Mouse (Mus musculus): ENCODE data around the gene Hist2h3c1. TPM values are rescaled to one million over a fixed set of nuclear protein-coding genes. Genes with fewer than 3 reads are reported as not detected.
"Not testable (repeated sequence)": the region's sequence is repeated elsewhere in the genome, so short reads cannot be mapped to it uniquely, and the experiment has no call there.

Hist2h3c1 gene
- total RNA-seq, 1 experiment: not detected

DNA sequence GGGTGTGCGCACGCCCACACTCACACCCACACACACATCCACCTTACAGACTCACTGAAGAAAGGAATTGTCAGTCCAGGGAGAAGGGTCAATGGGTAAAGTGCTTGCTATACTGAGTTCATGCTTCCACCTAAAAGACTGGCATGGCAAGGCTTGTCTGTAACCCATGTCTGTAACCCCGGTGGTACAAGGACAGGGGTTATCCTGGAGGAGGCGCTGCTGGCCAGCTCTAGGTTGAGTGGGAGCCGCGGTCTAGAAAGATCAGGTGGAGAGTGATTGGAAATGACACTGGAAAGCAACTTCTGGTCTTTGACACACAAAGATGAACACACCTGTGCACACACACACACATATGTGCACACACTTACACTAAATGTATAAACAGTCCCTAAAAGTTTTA, 34.2 kb downstream of the Hist2h3c1 start:
- DNase-seq (ENCODE audit: low read depth, low spot score): no peak
- peaks cover 0 to 7% of the 10 kb centered on the region in 2 experiments; a peak in 1 of 4 replicates for H3K4me1 ChIP-seq (ENCODE audit: control insufficient read depth in 2 of 2, insufficient read depth in 2 of 2, low read length in 2 of 2, poor library complexity in 1 of 2)
- H3K27ac ChIP-seq (ENCODE audit: insufficient read depth, low read depth, low read length, poor library complexity, severe bottlenecking): no peak overlapping the region
- no peak overlapping the region for H3K4me3 ChIP-seq (ENCODE audit: insufficient read depth in 1 of 2, low read depth in 1 of 2, low read length in 2 of 2, poor library complexity in 1 of 2, severe bottlenecking in 1 of 2)
- TF ChIP-seq CHD2 (IDR thresholded peaks at IDR 0.05; ENCODE audit: low read depth, low read length) (no peak), ZC3H11A (IDR thresholded peaks at IDR 0.05; ENCODE audit: borderline replicate concordance, low read depth, low read length) (peak; percentile 32; the same call in 1 of the 2 replicates), ZNF384 (IDR thresholded peaks at IDR 0.05; ENCODE audit: low read depth, low read length) (no peak), HCFC1 (IDR thresholded peaks at IDR 0.05; ENCODE audit: borderline replicate concordance, insufficient read depth, low read length) (no peak), MAFK (IDR thresholded peaks at IDR 0.05; ENCODE audit: insufficient read depth, low read depth, low read length) (no peak)
- in situ Hi-C loops (cut with MboI; ENCODE audit: low sequenced_read_pairs in 2 of 2, unreplicated experiment in 2 of 2): loop anchor here in 1 of 2 experiments (5.0 kb wide), 1 partner anchor 152 kb away; no protein-coding TSS in a partner anchor
- H3K36me3 ChIP-seq (ENCODE audit: control insufficient read depth, insufficient read depth, low read length, poor library complexity, severe bottlenecking): no peaks in the 10 kb centered on the region
- no peaks in the 10 kb centered on the region for H3K9me3 ChIP-seq (ENCODE audit: control insufficient read depth, insufficient read depth, low read depth, low read length)
- 0 out of 2 replicates have a peak overlapping the region, but pooled peaks have one; percentile 22 for H3K9ac ChIP-seq (ENCODE audit: insufficient read depth, low read depth, low read length, poor library complexity, severe bottlenecking)

DNA sequence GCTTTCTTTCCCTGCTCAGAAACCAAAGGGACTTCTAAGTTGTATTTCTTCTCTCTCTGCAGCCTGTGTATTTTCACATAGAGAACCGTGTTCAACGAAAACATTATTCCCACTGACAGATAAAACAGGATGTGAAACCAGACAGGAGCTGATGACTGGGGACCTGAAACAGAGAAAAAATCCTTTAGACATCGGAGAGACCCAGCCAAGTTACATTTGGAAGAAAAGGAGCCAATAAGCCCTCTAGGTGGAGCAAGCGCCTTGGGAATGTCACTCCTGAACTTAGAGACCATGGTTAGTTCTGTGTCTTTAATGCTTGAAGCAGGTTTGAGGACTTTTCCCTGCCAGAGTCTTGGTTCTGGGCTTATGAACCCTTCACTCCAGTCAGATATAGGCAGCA, 38.0 kb downstream of the Hist2h3c1 start:
- Histone ChIP-seq H3K9me3 (ENCODE audit: control insufficient read depth, insufficient read depth, low read depth, low read length) (peaks cover 2% of the 10 kb centered on the region; the same call in 1 of the 2 replicates), H3K4me3 (ENCODE audit: insufficient read depth in 1 of 2, low read depth in 1 of 2, low read length in 2 of 2, poor library complexity in 1 of 2, severe bottlenecking in 1 of 2) (no peak overlapping the region), H3K27ac (ENCODE audit: insufficient read depth, low read depth, low read length, poor library complexity, severe bottlenecking) (no peak overlapping the region), H3K9ac (ENCODE audit: insufficient read depth, low read depth, low read length, poor library complexity, severe bottlenecking) (no peak overlapping the region), H3K4me1 (ENCODE audit: control insufficient read depth in 2 of 2, insufficient read depth in 2 of 2, low read length in 2 of 2, poor library complexity in 1 of 2) (peaks cover 0 to 7% of the 10 kb centered on the region in 2 experiments; a peak in 1 of 4 replicates), H3K36me3 (ENCODE audit: control insufficient read depth, insufficient read depth, low read length, poor library complexity, severe bottlenecking) (no peaks in the 10 kb centered on the region)
- DNase-seq (ENCODE audit: low read depth, low spot score): peak; percentile 39
- in situ Hi-C loops (cut with MboI; ENCODE audit: low sequenced_read_pairs in 2 of 2, unreplicated experiment in 2 of 2): loop anchor here in 1 of 2 experiments (5.0 kb wide), 1 partner anchor 148 kb away; no protein-coding TSS in a partner anchor
- TF ChIP-seq MAFK (IDR thresholded peaks at IDR 0.05; ENCODE audit: insufficient read depth, low read depth, low read length): no peak
- TF ChIP-seq ZC3H11A (IDR thresholded peaks at IDR 0.05; ENCODE audit: borderline replicate concordance, low read depth, low read length): peak; percentile 55; the same call in 1 of the 2 replicates

DNA sequence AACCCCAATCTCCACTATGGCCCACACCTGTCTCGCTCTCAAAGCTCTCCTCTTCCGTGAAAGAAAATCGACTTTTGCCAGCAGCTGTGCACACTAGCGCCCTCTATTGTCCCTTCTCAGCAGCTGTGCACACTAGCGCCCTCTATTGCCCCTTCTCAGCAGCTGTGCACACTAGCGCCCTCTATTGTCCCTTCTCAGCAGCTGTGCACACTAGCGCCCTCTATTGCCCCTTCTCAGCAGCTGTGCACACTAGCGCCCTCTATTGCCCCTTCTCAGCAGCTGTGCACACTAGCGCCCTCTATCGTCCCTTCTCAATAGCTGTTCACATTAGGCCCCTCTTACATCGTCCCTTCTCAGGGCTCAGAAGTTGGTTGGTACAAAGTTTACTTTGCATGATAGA, 40.8 kb downstream of the Hist2h3c1 start:
- H3K27ac ChIP-seq (ENCODE audit: insufficient read depth, low read depth, low read length, poor library complexity, severe bottlenecking); H3K9ac ChIP-seq (ENCODE audit: insufficient read depth, low read depth, low read length, poor library complexity, severe bottlenecking); in situ Hi-C loops (cut with MboI; ENCODE audit: low sequenced_read_pairs in 2 of 2, unreplicated experiment in 2 of 2); DNase-seq (ENCODE audit: low read depth, low spot score); H3K4me3 ChIP-seq (ENCODE audit: insufficient read depth in 1 of 2, low read depth in 1 of 2, low read length in 2 of 2, poor library complexity in 1 of 2, severe bottlenecking in 1 of 2); H3K9me3 ChIP-seq (ENCODE audit: control insufficient read depth, insufficient read depth, low read depth, low read length); H3K36me3 ChIP-seq (ENCODE audit: control insufficient read depth, insufficient read depth, low read length, poor library complexity, severe bottlenecking): not testable (repeated sequence)
- peaks cover 0 to 12% of the 10 kb centered on the region in 2 experiments; a peak in 1 of 4 replicates for H3K4me1 ChIP-seq (ENCODE audit: control insufficient read depth in 2 of 2, insufficient read depth in 2 of 2, low read length in 2 of 2, poor library complexity in 1 of 2)
- 0 out of 2 replicates have a peak, but pooled peaks have one; percentile 49 for TF ChIP-seq HCFC1 (IDR thresholded peaks at IDR 0.05; ENCODE audit: borderline replicate concordance, insufficient read depth, low read length)

GRCm38 (mm10) chr3:96289201-96289600, 42.7 kb downstream of the Hist2h3c1 start:
- Histone ChIP-seq H3K9ac (ENCODE audit: insufficient read depth, low read depth, low read length, poor library complexity, severe bottlenecking) (no peak overlapping the region), H3K4me1 (ENCODE audit: control insufficient read depth in 2 of 2, insufficient read depth in 2 of 2, low read length in 2 of 2, poor library complexity in 1 of 2) (peaks cover 0 to 8% of the 10 kb centered on the region in 2 experiments; a peak in 1 of 4 replicates), H3K36me3 (ENCODE audit: control insufficient read depth, insufficient read depth, low read length, poor library complexity, severe bottlenecking) (no peaks in the 10 kb centered on the region), H3K4me3 (ENCODE audit: insufficient read depth in 1 of 2, low read depth in 1 of 2, low read length in 2 of 2, poor library complexity in 1 of 2, severe bottlenecking in 1 of 2) (no peak overlapping the region), H3K27ac (ENCODE audit: insufficient read depth, low read depth, low read length, poor library complexity, severe bottlenecking) (no peak overlapping the region), H3K9me3 (ENCODE audit: control insufficient read depth, insufficient read depth, low read depth, low read length) (peaks cover 2% of the 10 kb centered on the region; the same call in 1 of the 2 replicates)
- in situ Hi-C loops (cut with MboI; ENCODE audit: low sequenced_read_pairs in 2 of 2, unreplicated experiment in 2 of 2): no loop called here
- TF ChIP-seq ZNF384 (IDR thresholded peaks at IDR 0.05; ENCODE audit: low read depth, low read length) (no peak), HCFC1 (IDR thresholded peaks at IDR 0.05; ENCODE audit: borderline replicate concordance, insufficient read depth, low read length) (no peak), MAFK (IDR thresholded peaks at IDR 0.05; ENCODE audit: insufficient read depth, low read depth, low read length) (no peak), CHD2 (IDR thresholded peaks at IDR 0.05; ENCODE audit: low read depth, low read length) (no peak), ZC3H11A (IDR thresholded peaks at IDR 0.05; ENCODE audit: borderline replicate concordance, low read depth, low read length) (no peak)
- DNase-seq (ENCODE audit: low read depth, low spot score): no peak

DNA sequence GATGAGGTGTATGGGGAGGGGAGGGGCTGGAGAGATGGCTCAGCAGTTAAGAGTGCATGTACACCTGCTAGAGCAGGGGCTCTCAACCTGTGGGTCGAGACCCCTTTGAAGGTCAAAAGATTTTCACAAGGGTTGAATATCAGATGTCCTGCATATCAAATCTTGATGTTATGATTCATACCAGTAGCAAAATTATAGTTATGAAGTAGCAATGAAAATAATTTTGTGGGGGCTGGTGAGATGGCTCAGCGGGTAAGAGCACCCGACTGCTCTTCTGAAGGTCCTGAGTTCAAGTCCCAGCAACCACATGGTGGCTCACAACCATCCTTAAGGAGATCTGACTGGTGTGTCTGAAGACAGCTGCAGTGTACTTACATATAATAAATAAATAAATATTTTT, 44.2 kb downstream of the Hist2h3c1 start:
- H3K9ac ChIP-seq (ENCODE audit: insufficient read depth, low read depth, low read length, poor library complexity, severe bottlenecking); H3K4me3 ChIP-seq (ENCODE audit: insufficient read depth in 1 of 2, low read depth in 1 of 2, low read length in 2 of 2, poor library complexity in 1 of 2, severe bottlenecking in 1 of 2); H3K4me1 ChIP-seq (ENCODE audit: control insufficient read depth in 2 of 2, insufficient read depth in 2 of 2, low read length in 2 of 2, poor library complexity in 1 of 2); H3K9me3 ChIP-seq (ENCODE audit: control insufficient read depth, insufficient read depth, low read depth, low read length); H3K27ac ChIP-seq (ENCODE audit: insufficient read depth, low read depth, low read length, poor library complexity, severe bottlenecking); DNase-seq (ENCODE audit: low read depth, low spot score); H3K36me3 ChIP-seq (ENCODE audit: control insufficient read depth, insufficient read depth, low read length, poor library complexity, severe bottlenecking); in situ Hi-C loops (cut with MboI; ENCODE audit: low sequenced_read_pairs in 2 of 2, unreplicated experiment in 2 of 2): not testable (repeated sequence)
